Mouse (Mus musculus): ENCODE data around the gene Fam219b.

GRCm38 (mm10) chr9:57526435-57526834 is 10.9 kb upstream of the Fam219b start:
- TF ChIP-seq CTCF (conservative IDR thresholded peaks at IDR 0.05; ENCODE audit: insufficient read depth, insufficient read length, low read depth, low read length), result no peak
- TF ChIP-seq POLR2A (IDR thresholded peaks at IDR 0.05; ENCODE audit: low read depth, low read length), result no peak

All from kidney, adult 2 months (tissue).